Mouse (Mus musculus): ENCODE data around the gene Sec16a.

The Sec16a gene

GRCm38 (mm10) chr2:26444946-26445665, at the start of gene Sec16a:
Gene Sec16a, minus strand, starts transcription at chr2:26445216.
- peak; percentile 100 for DNase-seq

GRCm38 (mm10) chr2:26494396-26494795, 49.4 kb upstream of the Sec16a start:
- no peak for DNase-seq

- DNase-seq, result no peak
Measured at GRCm38 (mm10) chr2:26493021-26493781, 48.2 kb upstream of the Sec16a start.

GRCm38 (mm10) chr2:26490760-26491301, 45.8 kb upstream of the Sec16a start:
- peak in 1 of 2 experiments; percentile 36 for DNase-seq

GRCm38 (mm10) chr2:26488535-26489135, 43.6 kb upstream of the Sec16a start:
- no peak for DNase-seq

- DNase-seq, result no peak
Measured at GRCm38 (mm10) chr2:26487322-26488021, 42.5 kb upstream of the Sec16a start.

GRCm38 (mm10) chr2:26486835-26487321, 41.9 kb upstream of the Sec16a start:
- no peak for DNase-seq

GRCm38 (mm10) chr2:26486264-26486810, 41.3 kb upstream of the Sec16a start:
- no peak for DNase-seq

GRCm38 (mm10) chr2:26485710-26486109, 40.7 kb upstream of the Sec16a start:
- no peak for DNase-seq

GRCm38 (mm10) chr2:26485278-26485677, 40.3 kb upstream of the Sec16a start:
- DNase-seq, result no peak

GRCm38 (mm10) chr2:26484169-26484568, 39.2 kb upstream of the Sec16a start:
- DNase-seq, result no peak

GRCm38 (mm10) chr2:26483230-26483869, 38.3 kb upstream of the Sec16a start:
- DNase-seq, result no peak

- no peak for DNase-seq
Measured at GRCm38 (mm10) chr2:26482824-26483223, 37.8 kb upstream of the Sec16a start.

- DNase-seq, result peak; percentile 95
Measured at GRCm38 (mm10) chr2:26481724-26482495, 36.9 kb upstream of the Sec16a start.

- no peak for DNase-seq
Measured at GRCm38 (mm10) chr2:26480911-26481310, 35.9 kb upstream of the Sec16a start.

GRCm38 (mm10) chr2:26478685-26479205, 33.7 kb upstream of the Sec16a start:
- no peak for DNase-seq

GRCm38 (mm10) chr2:26477911-26478310, 32.9 kb upstream of the Sec16a start:
- DNase-seq, result no peak

- DNase-seq, result no peak
Measured at GRCm38 (mm10) chr2:26475505-26476430, 30.8 kb upstream of the Sec16a start.

GRCm38 (mm10) chr2:26474789-26475504, 29.9 kb upstream of the Sec16a start:
- DNase-seq, result peak; percentile 69 to 81

Data from kidney, adult 8-10 months (tissue).